Mouse (Mus musculus) thymus, postnatal 14 days (tissue): ENCODE measurements at regions not wholly inside any gene's neighbourhood (a gene's known extent, or its start where the extent isn't known, plus 50 kb on each side); places are given as distances from the start of the nearest gene placed in this dataset.

Experiments used
- DNase-seq: peaks from one replicate; pipeline ENCODE4 v3.0.0; 2021

GRCm38 (mm10) chr19:56041930-56042329, 245.0 kb upstream of the Habp2 start:
- no peak for DNase-seq

DNA sequence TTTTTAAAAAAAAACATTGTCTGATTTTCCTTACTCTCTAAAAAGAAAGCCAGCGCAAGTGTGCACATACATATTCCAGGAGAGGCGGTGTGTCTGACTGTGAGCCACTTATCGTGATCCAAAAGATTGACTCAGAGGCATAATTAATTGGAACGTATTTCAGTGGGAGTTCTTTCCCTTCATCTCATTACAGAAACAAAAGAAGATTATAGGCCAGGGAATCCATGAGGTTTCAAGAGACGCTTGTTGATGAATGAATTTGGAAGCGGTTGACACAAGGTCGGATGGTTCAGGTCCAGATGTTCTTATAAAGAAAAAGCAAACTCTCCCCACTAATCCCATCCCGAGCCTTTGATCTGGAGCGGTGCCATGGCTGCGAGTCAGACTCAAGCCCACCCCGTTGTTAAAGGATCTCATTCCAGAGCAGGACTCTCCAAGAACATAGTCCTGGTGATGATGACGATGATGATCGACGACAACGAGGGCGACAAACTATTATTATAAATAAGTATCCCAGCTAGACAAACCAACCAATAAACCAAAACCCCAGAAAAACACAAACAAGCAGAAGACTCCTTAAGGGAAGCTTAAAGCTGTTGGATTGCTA, 240.1 kb upstream of the Habp2 start:
- no peak for DNase-seq

- no peak for DNase-seq
These were observed 232.8 kb upstream of the Habp2 start for GRCm38 (mm10) chr19:56054186-56054585.

- no peak for DNase-seq
These were observed 230.5 kb upstream of the Habp2 start for GRCm38 (mm10) chr19:56056397-56056796.

DNA sequence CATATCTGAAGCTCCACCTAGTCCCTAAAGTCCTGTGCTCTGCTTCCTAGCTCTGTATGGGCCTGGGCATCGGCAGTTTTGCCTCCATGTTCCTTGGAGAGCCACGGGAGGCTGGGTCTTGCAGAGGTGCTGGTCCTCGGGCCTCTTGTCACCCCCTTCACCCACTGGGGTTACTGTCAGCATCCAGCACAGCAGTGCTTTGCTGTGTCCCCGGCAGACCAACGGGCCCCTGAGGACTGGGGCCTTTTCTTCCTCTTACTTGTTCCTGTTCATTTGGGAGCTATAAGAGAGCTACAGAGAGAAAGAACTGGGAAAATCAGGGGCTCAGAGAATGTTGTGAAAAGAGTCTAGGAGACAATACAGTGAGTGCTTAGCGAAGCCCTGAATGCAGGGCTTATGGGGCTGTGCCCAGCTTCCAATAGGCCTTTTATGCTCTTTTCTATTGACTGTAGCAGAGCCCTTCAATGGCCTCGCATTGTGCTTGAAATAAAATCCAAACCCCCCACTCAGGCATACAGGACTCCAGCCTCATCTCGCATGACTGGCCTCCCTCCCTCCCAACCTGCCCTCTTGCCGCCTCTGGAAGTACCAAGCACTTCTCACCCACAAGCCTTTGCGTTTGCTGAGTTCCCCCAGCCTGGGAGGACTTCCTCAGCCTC, 224.9 kb upstream of the Habp2 start:
- DNase-seq = no peak

DNA sequence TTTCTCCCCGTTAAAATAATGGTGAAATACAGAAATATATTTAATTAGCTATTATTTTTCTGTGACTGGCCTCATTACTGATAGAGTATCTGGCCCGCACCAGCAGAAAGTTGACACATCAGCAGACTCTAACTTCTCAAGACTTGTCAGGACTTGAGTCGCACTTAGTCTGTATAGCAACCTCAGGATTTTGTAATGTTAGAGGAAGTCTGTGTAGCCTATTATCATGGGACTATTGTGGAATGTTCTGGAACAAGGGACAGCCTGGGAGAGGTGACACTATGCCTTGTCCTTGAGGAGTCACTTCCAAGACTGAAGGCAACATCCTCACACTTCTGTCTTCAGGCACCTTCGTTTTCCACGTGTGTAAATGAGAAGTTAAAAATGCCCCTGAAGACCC, 223.8 kb upstream of the Habp2 start:
- DNase-seq = no peak

- no peak for DNase-seq
These were observed 221.2 kb upstream of the Habp2 start for GRCm38 (mm10) chr19:56065730-56066129.

DNA sequence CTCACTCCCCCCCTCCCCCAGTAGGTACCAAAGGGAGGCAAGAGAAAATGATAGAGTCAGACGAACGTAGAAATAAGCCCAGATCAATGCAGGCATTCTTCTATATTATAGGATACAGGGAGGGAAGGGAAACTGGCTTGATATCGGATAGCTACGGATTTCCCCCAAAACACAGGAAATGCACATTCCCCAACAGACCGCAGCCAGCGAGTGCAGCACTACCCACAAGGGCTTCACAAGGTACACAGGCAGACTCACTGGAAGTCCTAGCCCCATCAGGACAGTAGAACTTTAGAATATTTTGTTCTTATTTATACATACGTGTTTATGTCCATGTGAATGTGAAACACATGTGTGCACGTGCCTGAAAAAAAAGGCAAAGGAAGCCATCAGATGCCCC, 218.8 kb upstream of the Habp2 start:
- DNase-seq = peak; percentile 38

- peak; percentile 33 for DNase-seq
These were observed 218.1 kb upstream of the Habp2 start for GRCm38 (mm10) chr19:56068854-56069253.

GRCm38 (mm10) chr19:56069266-56069665, 217.7 kb upstream of the Habp2 start:
- no peak for DNase-seq

- no peak for DNase-seq
These were observed 215.6 kb upstream of the Habp2 start for GRCm38 (mm10) chr19:56071340-56071739.

GRCm38 (mm10) chr19:56076128-56076527, 210.8 kb upstream of the Habp2 start:
- DNase-seq = no peak

- DNase-seq = no peak
These were observed 209.4 kb upstream of the Habp2 start for GRCm38 (mm10) chr19:56077491-56077890.

DNA sequence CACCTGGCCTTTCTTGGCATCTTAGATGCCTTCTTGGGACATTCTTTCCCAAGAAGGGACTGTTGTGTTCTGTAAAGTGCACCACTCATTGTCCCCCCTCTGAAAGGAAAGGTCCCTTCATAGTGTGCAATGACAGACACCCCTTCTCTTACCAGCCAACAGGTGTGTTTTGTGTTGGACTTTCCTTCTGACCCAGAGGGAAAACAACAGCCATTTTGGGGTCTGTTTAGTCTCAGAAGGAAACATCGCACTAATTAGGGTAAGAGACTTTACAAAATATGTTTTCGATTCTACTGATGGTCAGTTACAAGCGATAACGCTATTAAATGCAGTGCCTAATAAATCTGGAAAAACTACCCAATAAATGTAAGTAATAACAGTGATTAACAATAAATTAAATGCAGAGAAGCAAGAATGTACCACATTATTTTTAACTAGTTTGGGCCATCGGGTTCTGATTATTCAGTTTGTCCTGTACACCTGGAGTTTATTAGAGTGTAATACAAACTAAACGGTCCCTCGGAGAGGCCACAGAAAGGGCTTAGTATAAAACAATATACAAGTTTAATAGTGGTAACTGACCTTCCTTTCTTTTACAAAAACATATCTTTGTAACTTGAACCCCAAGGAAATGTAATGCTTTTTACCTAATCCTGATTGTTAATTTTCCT, 200.4 kb upstream of the Habp2 start:
- DNase-seq = no peak

GRCm38 (mm10) chr19:56087127-56087526, 199.8 kb upstream of the Habp2 start:
- no peak for DNase-seq

DNA sequence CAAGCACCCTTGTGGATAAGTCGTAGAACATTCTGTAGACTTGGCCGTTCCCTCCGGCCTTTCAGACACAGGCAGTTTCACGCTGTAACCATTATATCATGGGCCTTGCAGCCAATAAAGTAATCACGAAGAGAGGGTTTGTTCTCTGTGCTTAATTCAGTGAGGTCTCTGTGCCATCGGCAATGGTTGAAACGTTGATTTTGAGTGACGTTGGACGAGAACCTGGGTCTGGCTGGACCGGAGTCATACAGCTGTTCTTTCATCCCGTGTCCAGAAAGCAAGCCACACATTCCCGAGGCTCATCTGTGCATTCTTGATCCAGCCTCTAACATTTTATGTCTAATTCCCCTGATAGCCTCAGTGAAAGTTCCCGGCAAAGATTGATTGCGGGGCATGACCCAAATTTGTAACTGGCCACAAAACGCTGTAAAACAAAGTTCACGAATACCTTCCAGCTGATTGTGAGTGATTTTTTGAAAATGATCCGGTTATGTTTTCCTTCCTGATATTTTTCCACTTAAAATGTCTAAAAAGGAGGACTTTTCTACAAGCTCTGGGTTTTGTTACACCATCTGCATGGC, 197.1 kb upstream of the Habp2 start:
- DNase-seq = no peak

- DNase-seq = no peak
These were observed 195.4 kb upstream of the Habp2 start for GRCm38 (mm10) chr19:56091581-56091980.

DNA sequence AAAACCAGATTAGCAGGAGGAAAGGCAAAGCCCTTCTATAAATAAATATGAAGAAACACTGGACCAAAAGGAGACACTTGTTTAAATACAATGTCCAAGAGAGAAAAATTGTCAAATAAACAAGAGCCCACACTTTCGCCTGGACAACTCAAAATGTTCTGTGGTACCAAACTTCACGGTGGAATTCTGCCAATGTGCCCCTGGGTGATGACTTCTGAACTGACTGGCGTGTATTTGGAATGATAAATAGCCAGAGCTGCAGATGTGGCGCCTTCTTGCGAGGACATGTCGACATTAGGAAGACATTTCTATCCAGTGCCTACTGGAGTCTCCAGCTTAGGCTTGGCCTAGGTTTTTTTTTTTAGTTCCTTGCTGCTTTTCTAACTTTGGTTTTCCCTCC, 191.1 kb upstream of the Habp2 start:
- no peak for DNase-seq

GRCm38 (mm10) chr19:56099725-56100124, 187.2 kb upstream of the Habp2 start:
- DNase-seq = no peak

DNA sequence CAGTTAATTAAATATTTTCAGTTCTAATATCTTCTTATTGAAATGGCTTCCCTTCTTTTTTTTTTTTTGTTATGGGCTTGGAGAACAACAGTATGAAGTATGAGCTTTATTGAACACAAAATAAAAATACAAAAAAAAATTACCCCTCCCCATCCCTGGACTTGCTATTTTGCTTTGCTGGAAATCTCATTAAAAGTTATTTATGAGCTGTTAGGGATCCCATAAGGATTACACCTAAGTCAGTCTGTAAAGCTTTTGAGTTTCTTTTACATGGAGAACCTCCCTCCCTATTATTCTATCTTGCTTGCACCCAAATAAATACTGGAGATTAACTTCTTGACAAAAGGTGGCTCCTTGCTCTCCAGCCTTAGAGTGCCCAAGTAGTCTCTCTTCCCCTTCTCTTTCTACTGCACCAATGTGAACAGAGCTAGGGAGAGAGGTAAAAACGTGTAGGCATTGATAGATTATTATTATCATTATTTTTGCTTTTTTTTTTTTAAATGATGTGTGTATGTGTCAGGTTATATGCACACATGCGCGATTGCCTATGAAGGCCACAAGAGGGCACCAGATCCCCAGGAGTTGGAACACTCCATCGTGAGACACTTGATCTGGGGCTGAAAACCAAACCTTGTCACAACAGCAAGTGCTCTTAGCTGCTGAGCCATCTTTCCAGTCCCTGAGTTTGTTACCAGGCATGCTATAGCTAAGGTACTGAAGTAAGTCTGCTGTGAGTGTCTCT, 186.6 kb upstream of the Habp2 start:
- no peak for DNase-seq

DNA sequence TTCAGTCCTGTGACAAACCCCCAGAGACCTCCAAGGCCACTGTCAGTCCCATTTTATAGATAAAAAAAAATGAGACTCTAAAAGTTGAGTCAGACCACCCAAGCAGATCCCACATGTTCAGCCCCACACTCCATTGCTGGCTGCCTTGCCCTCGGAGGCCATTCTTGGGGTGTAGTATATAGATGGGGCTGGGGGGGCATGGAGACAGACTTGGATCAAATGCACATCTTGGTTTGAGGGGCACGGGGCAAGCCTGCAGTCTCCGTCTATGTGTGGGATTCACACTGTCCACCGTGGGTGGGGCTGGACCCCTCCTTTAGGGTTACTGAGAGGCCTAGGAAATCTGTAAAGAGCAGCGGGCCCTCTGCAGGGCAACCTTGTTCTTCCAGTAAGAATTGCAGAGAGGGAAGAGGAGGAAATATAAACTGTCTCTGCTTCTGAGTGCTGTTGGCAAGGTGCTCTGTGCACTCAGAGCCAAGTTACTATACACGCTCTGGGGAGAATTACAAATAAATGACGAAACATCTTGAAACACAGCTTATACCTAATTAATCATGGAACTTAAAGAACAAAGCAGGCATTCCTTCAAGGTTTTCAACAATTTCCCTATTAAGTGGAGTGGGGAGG, 184.4 kb upstream of the Habp2 start:
- DNase-seq = no peak

DNA sequence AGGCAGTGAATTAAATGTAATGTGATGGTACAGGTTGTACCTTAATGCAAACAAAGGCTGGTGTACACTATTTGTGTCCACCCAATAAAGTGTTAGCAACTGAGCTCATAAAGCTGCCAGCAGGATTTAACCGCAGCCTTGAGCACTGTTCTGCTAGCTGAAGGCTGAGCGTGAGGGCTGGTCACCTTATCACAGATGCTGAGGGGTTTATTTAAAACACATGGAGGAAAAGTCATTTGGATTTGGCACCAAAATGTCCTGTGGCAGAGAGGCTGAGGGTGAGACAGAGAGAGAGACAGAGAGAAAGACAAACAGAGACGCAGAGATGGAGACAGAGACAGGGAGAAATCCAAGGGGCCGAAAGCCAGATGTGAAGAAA, 181.9 kb upstream of the Habp2 start:
- no peak for DNase-seq
